Mouse (Mus musculus) spleen, adult 2 months (tissue): Measurements from ENCODE around the gene Ggt1.

Experiments used
- CTCF ChIP-seq: fragments of 200-500 bp; IDR thresholded peaks from 2 replicates; pipeline ENCODE4 v1.5.1; 2011; ENCODE audit warnings: mild to moderate bottlenecking, inconsistent platforms; ENCODE audit not compliant: insufficient read depth, insufficient read length, insufficient replicate concordance; ENCODE audit errors: extremely low read depth
- POLR2A ChIP-seq: fragments of 200-500 bp; IDR thresholded peaks from 2 replicates; pipeline ENCODE4 v1.6.1; 2011; ENCODE audit warnings: low read depth, low read length, inconsistent platforms

GRCm38 (mm10) chr10:75568029-75568428, 6.6 kb downstream of the Ggt1 start:
- TF ChIP-seq CTCF: no peak
- TF ChIP-seq POLR2A: no peak
